Mouse (Mus musculus) kidney, adult 2 months (tissue): ENCODE results near the gene Slc17a1. TPM values are rescaled to one million over a fixed set of nuclear protein-coding genes. Genes with fewer than 3 reads are reported as not detected.

ENCODE experiments used
- DNase-seq: peaks from one replicate; pipeline ENCODE4 v3.0.0; 2021
- H3K27ac ChIP-seq: fragments of 200-500 bp; 2 replicates; pipeline ENCODE4 v1.5.1; 2012; ENCODE audit warnings: low read depth, low read length, control low read depth, inconsistent platforms; ENCODE audit not compliant: insufficient read depth
- H3K27me3 ChIP-seq: fragments of 200-500 bp; replicated peaks from 2 replicates; pipeline ENCODE4 v1.6.1; 2012; ENCODE audit warnings: mild to moderate bottlenecking, moderate library complexity, low read length, inconsistent platforms; ENCODE audit not compliant: control insufficient read depth, insufficient read depth
- H3K36me3 ChIP-seq: fragments of 200-500 bp; 2 replicates; pipeline ENCODE4 v1.6.1; 2012; ENCODE audit warnings: mild to moderate bottlenecking, moderate library complexity, low read length, inconsistent platforms; ENCODE audit not compliant: control insufficient read depth, insufficient read depth
- H3K4me1 ChIP-seq: fragments of 200-500 bp; 2 replicates; pipeline ENCODE4 v1.6.1; 2011; ENCODE audit warnings: low read length; ENCODE audit not compliant: control insufficient read depth, insufficient read depth
- H3K4me3 ChIP-seq: fragments of 200-500 bp; 2 replicates; pipeline ENCODE4 v1.5.1; 2011; ENCODE audit warnings: mild to moderate bottlenecking, low read depth, low read length, control low read depth; ENCODE audit not compliant: insufficient read depth
- CTCF ChIP-seq: fragments of 200-500 bp; conservative IDR thresholded peaks from 2 replicates; pipeline ENCODE4 v1.5.1; 2011; ENCODE audit warnings: low read depth, mild to moderate bottlenecking, control low read depth, low read length, moderate library complexity, mixed read lengths; ENCODE audit not compliant: insufficient read depth, insufficient read length
- POLR2A ChIP-seq: fragments of 200-500 bp; IDR thresholded peaks from one replicate; pipeline ENCODE4 v1.6.1; 2011; ENCODE audit warnings: low read depth, low read length, control low read depth
- WGBS: fragments of 180-500 bp; shearing (Covaris S2); methylation state at CpG from one replicate; pipeline ENCODE4 v1.1.7; 2018; 5-methylcytosine and 5-hydroxymethylcytosine counted together
- polyA plus RNA-seq: library from polyadenylated mRNA; depleted of rRNA; stranded (reverse); fragments of >200 nt; gene quantifications from 2 replicates; pipeline ENCODE4 v1.2.3, GENCODE M21; 2012

Slc17a1 gene
- polyA plus RNA-seq, 1 experiment = 284 TPM

GRCm38 (mm10) chr13:23839308-23839707 is 28.2 kb upstream of the Slc17a1 start, which contains the start of gene Slc17a3:
TSS of gene Slc17a3 (plus strand) at chr13:23839434.
- H3K36me3 ChIP-seq = no peaks in the 10 kb centered on the region; the same call in 1 of the 2 replicates
- H3K4me1 ChIP-seq = peaks cover 29% of the 10 kb centered on the region; the same call in 1 of the 2 replicates
- TF ChIP-seq POLR2A (peak; percentile 10), CTCF (no peak; the same call in 1 of the 2 replicates)
- DNase-seq = peak; percentile 88
- H3K27me3 ChIP-seq = no peaks in the 10 kb centered on the region
- 30% methylated on average over 2 of the region's 2 CpGs for WGBS
- H3K4me3 ChIP-seq = peak within 1 kb of the TSS; percentile 42
- peak within 1 kb of the TSS; percentile 99 for H3K27ac ChIP-seq

GRCm38 (mm10) chr13:23845851-23846250 is 21.7 kb upstream of the Slc17a1 start:
- DNase-seq = no peak
- Histone ChIP-seq H3K27ac (no peak overlapping the region), H3K27me3 (no peaks in the 10 kb centered on the region), H3K4me3 (no peak overlapping the region), H3K36me3 (peaks cover 3% of the 10 kb centered on the region; the same call in 1 of the 2 replicates), H3K4me1 (peaks cover 5% of the 10 kb centered on the region; the same call in 1 of the 2 replicates)
- TF ChIP-seq CTCF = no peak
- TF ChIP-seq POLR2A = no peak
- WGBS = 65% methylated on average over 4 of the region's 4 CpGs

GRCm38 (mm10) chr13:23849299-23849698 is 18.3 kb upstream of the Slc17a1 start:
- DNase-seq = no peak
- no peaks in the 10 kb centered on the region for H3K4me1 ChIP-seq
- TF ChIP-seq CTCF (no peak), POLR2A (no peak)
- no peak overlapping the region for H3K27ac ChIP-seq
- no peak overlapping the region for H3K4me3 ChIP-seq
- 69% methylated on average over 2 of the region's 2 CpGs for WGBS
- H3K36me3 ChIP-seq = peaks cover 3% of the 10 kb centered on the region; the same call in 1 of the 2 replicates
- no peaks in the 10 kb centered on the region for H3K27me3 ChIP-seq

- TF ChIP-seq CTCF (no peak), POLR2A (no peak)
- peaks cover 9% of the 10 kb centered on the region; the same call in 1 of the 2 replicates for H3K4me1 ChIP-seq
- H3K27me3 ChIP-seq = no peaks in the 10 kb centered on the region
- no peak overlapping the region for H3K4me3 ChIP-seq
- H3K27ac ChIP-seq = peak overlapping the region; percentile 11; the same call in 1 of the 2 replicates
- 56% methylated on average over 3 of the region's 3 CpGs for WGBS
- H3K36me3 ChIP-seq = peaks cover 15% of the 10 kb centered on the region
- DNase-seq = no peak
Observed at GRCm38 (mm10) chr13:23856401-23856800, 11.1 kb upstream of the Slc17a1 start.

- no peaks in the 10 kb centered on the region for H3K27me3 ChIP-seq
- no peak for TF ChIP-seq CTCF
- no peak for TF ChIP-seq POLR2A
- H3K4me3 ChIP-seq = no peak overlapping the region
- peaks cover 9% of the 10 kb centered on the region for H3K36me3 ChIP-seq
- peaks cover 11% of the 10 kb centered on the region for H3K4me1 ChIP-seq
- DNase-seq = no peak
- H3K27ac ChIP-seq = no peak overlapping the region
Observed at GRCm38 (mm10) chr13:23861815-23862214, 5.7 kb upstream of the Slc17a1 start.

GRCm38 (mm10) chr13:23864711-23865110 is 2.8 kb upstream of the Slc17a1 start:
- no peak overlapping the region for H3K4me3 ChIP-seq
- no peak overlapping the region for H3K27ac ChIP-seq
- no peak for TF ChIP-seq POLR2A
- no peak for TF ChIP-seq CTCF
- H3K36me3 ChIP-seq = no peaks in the 10 kb centered on the region; the same call in 1 of the 2 replicates
- WGBS = 63% methylated on average over 9 of the region's 9 CpGs
- H3K4me1 ChIP-seq = peaks cover 17% of the 10 kb centered on the region
- DNase-seq = peak; percentile 63
- no peaks in the 10 kb centered on the region for H3K27me3 ChIP-seq

GRCm38 (mm10) chr13:23866086-23866710 is 1.4 kb upstream of the Slc17a1 start:
- peak overlapping the region; percentile 92 for H3K27ac ChIP-seq

More at GRCm38 (mm10) chr13:23866086-23866710, 1.4 kb upstream of the Slc17a1 start:
- peaks cover 19% of the 10 kb centered on the region for H3K4me1 ChIP-seq
- peak; percentile 44 for DNase-seq
- TF ChIP-seq POLR2A = no peak
- TF ChIP-seq CTCF = no peak
- H3K27me3 ChIP-seq = no peaks in the 10 kb centered on the region
- H3K4me3 ChIP-seq = no peak overlapping the region
- H3K36me3 ChIP-seq = no peaks in the 10 kb centered on the region
- WGBS = 51% methylated on average over 9 of the region's 9 CpGs
